Comparison of ENCODE assay signal across 8 mouse cellular contexts in genomic region chr3:19894258-19894629, GRCm38 (mm10).
DNase-seq lines count a peak whose midpoint lies in the region; ATAC-seq lines count a peak whose summit lies in the region.

No protein-coding gene starts in this region.

- peak overlapping the region; percentile 80 for H3K4me3 ChIP-seq in kidney, embryonic 14.5 days (ENCODE audit: low read length)
- peak overlapping the region; percentile 52 for H3K4me3 ChIP-seq in brown adipose tissue, adult 24 weeks (ENCODE audit: insufficient read depth, low read depth, low read length)
- H3K4me3 ChIP-seq in hindbrain, embryonic 16.5 days (ENCODE audit: low read length), result peak overlapping the region; percentile 57
- H3K4me3 ChIP-seq in midbrain, embryonic 15.5 days, result peak overlapping the region; percentile 88

- ATAC-seq in kidney, embryonic 14.5 days (ENCODE audit: low FRiP score, low TSS enrichment), result no peak; the same call in 1 of the 2 replicates
- ATAC-seq in hindbrain, embryonic 16.5 days, result no peak
- no peak for ATAC-seq in midbrain, embryonic 15.5 days (replicated peaks)

- peak overlapping the region; percentile 49 for H3K4me2 ChIP-seq in kidney, embryonic 14.5 days (replicated peaks; ENCODE audit: low read depth, low read length)
- peak overlapping the region; percentile 68 for H3K4me2 ChIP-seq in hindbrain, embryonic 16.5 days (ENCODE audit: low read length)
- H3K4me2 ChIP-seq in midbrain, embryonic 15.5 days, result peak overlapping the region; percentile 91

- H3K4me1 ChIP-seq in kidney, embryonic 14.5 days (ENCODE audit: control insufficient read depth, insufficient read depth, low read length), result peaks cover 11% of the 10 kb centered on the region
- peaks cover 6% of the 10 kb centered on the region for H3K4me1 ChIP-seq in brown adipose tissue, adult 24 weeks (ENCODE audit: control insufficient read depth, insufficient read depth, insufficient read length, low read length)
- peaks cover 18% of the 10 kb centered on the region for H3K4me1 ChIP-seq in hindbrain, embryonic 16.5 days (ENCODE audit: control insufficient read depth, insufficient read depth, low read depth, low read length)
- H3K4me1 ChIP-seq in midbrain, embryonic 15.5 days, result peaks cover 25% of the 10 kb centered on the region

- no peaks in the 10 kb centered on the region for H3K9me3 ChIP-seq in kidney, embryonic 14.5 days (ENCODE audit: control insufficient read depth, low read length)
- no peaks in the 10 kb centered on the region; the same call in 1 of the 2 replicates for H3K9me3 ChIP-seq in hindbrain, embryonic 16.5 days (ENCODE audit: control insufficient read depth, low read length)
- H3K9me3 ChIP-seq in midbrain, embryonic 15.5 days, result no peaks in the 10 kb centered on the region

- DNase-seq in kidney, postnatal 14 days, result no peak
- DNase-seq in cerebellum, postnatal 14 days, result no peak
- DNase-seq in cerebellum, postnatal 4 days (ENCODE audit: low spot score in 2 of 2), result no peak
- no peak for DNase-seq in urinary bladder, adult 2 months (ENCODE audit: low spot score)

- WGBS in kidney, embryonic 14.5 days, result 6% methylated on average over 10 of the region's 10 CpGs
- WGBS in hindbrain, embryonic 16.5 days, result 5% methylated on average over 10 of the region's 10 CpGs
- 5% methylated on average over 10 of the region's 10 CpGs for WGBS in midbrain, embryonic 15.5 days

- no peaks in the 10 kb centered on the region for H3K36me3 ChIP-seq in kidney, embryonic 14.5 days (ENCODE audit: control insufficient read depth, insufficient read depth, low read length)
- no peaks in the 10 kb centered on the region for H3K36me3 ChIP-seq in hindbrain, embryonic 16.5 days (ENCODE audit: control insufficient read depth, insufficient read depth, low read length)
- H3K36me3 ChIP-seq in midbrain, embryonic 15.5 days (replicated peaks), result no peaks in the 10 kb centered on the region; the same call in 1 of the 2 replicates

- no peak overlapping the region for H3K27ac ChIP-seq in kidney, embryonic 14.5 days (ENCODE audit: low read depth, low read length)
- H3K27ac ChIP-seq in brown adipose tissue, adult 24 weeks (replicated peaks; ENCODE audit: low read depth, low read length), result no peak overlapping the region
- H3K27ac ChIP-seq in hindbrain, embryonic 16.5 days (ENCODE audit: low read depth, low read length), result no peak overlapping the region
- no peak overlapping the region for H3K27ac ChIP-seq in midbrain, embryonic 15.5 days

- H3K27me3 ChIP-seq in kidney, embryonic 14.5 days (ENCODE audit: control insufficient read depth, insufficient read depth, low read length), result no peaks in the 10 kb centered on the region
- no peaks in the 10 kb centered on the region for H3K27me3 ChIP-seq in hindbrain, embryonic 16.5 days (replicated peaks; ENCODE audit: control insufficient read depth, insufficient read depth, low read length)
- no peaks in the 10 kb centered on the region for H3K27me3 ChIP-seq in midbrain, embryonic 15.5 days (replicated peaks)

- peak overlapping the region; percentile 59 for H3K9ac ChIP-seq in kidney, embryonic 14.5 days (ENCODE audit: low read depth, low read length)
- H3K9ac ChIP-seq in hindbrain, embryonic 16.5 days (ENCODE audit: low read depth, low read length), result peak overlapping the region; percentile 38; the same call in 1 of the 2 replicates
- H3K9ac ChIP-seq in midbrain, embryonic 15.5 days, result 0 out of 2 replicates have a peak overlapping the region, but pooled peaks have one; percentile 12
